Mouse (Mus musculus) CD4-positive, CD25-positive, alpha-beta regulatory T cell, adult 4 months (primary cell): ENCODE data around the gene Vps37b. TPM values are rescaled to one million over a fixed set of nuclear protein-coding genes. Genes with fewer than 3 reads are reported as not detected.

ENCODE experiments used
- ATAC-seq: one replicate; pipeline ENCODE4 v1.8.0; 2017
- polyA plus RNA-seq, 2 experiments: library from polyadenylated mRNA; unstranded; fragments of 100-300 nt; shearing (Covaris generic); gene quantifications; one replicate each; pipeline ENCODE4 v1.2.1; 2017

Gene Vps37b
- polyA plus RNA-seq, 2 experiments from 2014 or later = 17.8 to 22.1 TPM

- ATAC-seq = no peak
These were observed 13.5 kb upstream of the Vps37b start for GRCm38 (mm10) chr5:124045453-124046010.

- no peak for ATAC-seq
These were observed 11.9 kb upstream of the Vps37b start for GRCm38 (mm10) chr5:124043999-124044398.

- no peak for ATAC-seq
These were observed 11.3 kb upstream of the Vps37b start for GRCm38 (mm10) chr5:124043212-124043978.

GRCm38 (mm10) chr5:124041097-124041496 lies 9.0 kb upstream of the Vps37b start:
- no peak for ATAC-seq

GRCm38 (mm10) chr5:124039602-124040001 lies 7.5 kb upstream of the Vps37b start:
- no peak for ATAC-seq

- ATAC-seq = no peak
These were observed 4.8 kb upstream of the Vps37b start for GRCm38 (mm10) chr5:124036836-124037235.

GRCm38 (mm10) chr5:124036341-124036740 lies 4.3 kb upstream of the Vps37b start:
- ATAC-seq = peak; percentile 14

GRCm38 (mm10) chr5:124035806-124036205 lies 3.7 kb upstream of the Vps37b start:
- ATAC-seq = peak; percentile 47

GRCm38 (mm10) chr5:124035406-124035805 lies 3.3 kb upstream of the Vps37b start:
- ATAC-seq = no peak

- peak; percentile 68 for ATAC-seq
These were observed 2.4 kb upstream of the Vps37b start for GRCm38 (mm10) chr5:124034471-124034870.

- no peak for ATAC-seq
These were observed 758 bp downstream of the Vps37b start for GRCm38 (mm10) chr5:124031068-124031955.

- no peak for ATAC-seq
These were observed 1.5 kb downstream of the Vps37b start for GRCm38 (mm10) chr5:124030386-124031067.

GRCm38 (mm10) chr5:124029220-124030035 lies 2.6 kb downstream of the Vps37b start:
- no peak for ATAC-seq

GRCm38 (mm10) chr5:124028680-124029079 lies 3.4 kb downstream of the Vps37b start:
- no peak for ATAC-seq

- ATAC-seq = no peak
These were observed 4.2 kb downstream of the Vps37b start for GRCm38 (mm10) chr5:124027702-124028470.

GRCm38 (mm10) chr5:124026568-124026967 lies 5.5 kb downstream of the Vps37b start:
- no peak for ATAC-seq

- no peak for ATAC-seq
These were observed 6.3 kb downstream of the Vps37b start for GRCm38 (mm10) chr5:124025587-124026441.

GRCm38 (mm10) chr5:124025146-124025545 lies 6.9 kb downstream of the Vps37b start:
- ATAC-seq = no peak

GRCm38 (mm10) chr5:124024677-124025076 lies 7.4 kb downstream of the Vps37b start:
- ATAC-seq = no peak

GRCm38 (mm10) chr5:124022365-124022764 lies 9.7 kb downstream of the Vps37b start:
- ATAC-seq = peak; percentile 77
